Mouse (Mus musculus) cerebellum, postnatal 4 days (tissue): ENCODE data around the gene Usp35.
A peak's percentile ranks its signal among the peaks of the same experiment; 100 is the strongest.

Experiments used
- DNase-seq, 2 experiments: peaks; one replicate each; pipeline ENCODE4 v3.0.0; 2022; ENCODE audit warnings: low spot score in 2 of 2, mixed read lengths in 1 of 2

Gene Usp35

DNA sequence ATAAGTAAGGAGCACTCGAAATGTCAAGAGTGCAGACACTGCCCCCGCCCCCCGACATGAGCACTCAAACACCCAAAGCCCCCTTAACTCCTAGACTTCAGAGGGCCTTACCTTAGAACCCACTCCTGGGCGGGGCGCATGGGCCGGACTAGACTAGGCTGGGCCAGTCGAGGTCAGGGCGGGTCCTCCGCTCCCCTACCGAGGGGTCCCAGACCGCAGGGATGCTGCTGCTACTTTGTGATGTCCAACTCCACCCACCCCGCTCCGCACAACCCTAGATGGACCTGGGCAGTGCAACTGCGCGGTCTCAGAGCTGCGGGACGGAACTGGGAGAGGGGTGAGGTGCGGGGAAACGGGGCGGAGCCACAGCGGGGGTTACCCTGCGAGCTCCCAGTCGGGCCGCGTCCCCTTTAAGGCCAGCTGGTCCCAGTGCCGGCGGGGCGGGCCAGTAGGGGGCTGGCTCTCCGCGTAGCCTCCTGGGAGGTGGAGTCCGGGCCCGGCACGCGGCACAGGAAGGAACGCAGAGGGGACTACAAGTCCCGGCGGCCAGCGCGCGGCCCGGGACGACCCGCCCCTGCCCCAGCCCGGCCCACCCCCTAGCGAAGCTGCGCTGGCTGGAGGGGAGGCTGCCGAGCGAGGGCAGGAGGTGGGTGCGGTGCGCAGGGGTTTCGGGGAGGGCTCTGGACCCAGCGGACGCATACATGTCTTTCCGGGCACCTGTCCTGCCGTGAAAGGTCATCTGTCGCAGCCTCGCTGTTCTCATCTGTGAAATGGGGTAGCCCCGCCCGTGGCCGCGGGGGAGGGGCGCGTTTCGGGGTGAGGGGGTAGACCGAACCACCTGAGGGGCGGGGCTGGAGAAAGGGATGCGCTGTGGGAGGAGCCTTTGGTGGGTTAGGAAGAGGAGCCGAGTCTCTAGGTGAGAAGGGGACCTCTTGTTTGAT, at the start of gene Usp35, which contains the start of gene Kctd21:
TSS of gene Usp35 (minus strand) at position 295 of the 941 bp plus-strand sequence.
TSS of gene Kctd21 (plus strand) at position 602 of the 941 bp plus-strand sequence.
- DNase-seq: peak; percentile 92 to 94

DNA sequence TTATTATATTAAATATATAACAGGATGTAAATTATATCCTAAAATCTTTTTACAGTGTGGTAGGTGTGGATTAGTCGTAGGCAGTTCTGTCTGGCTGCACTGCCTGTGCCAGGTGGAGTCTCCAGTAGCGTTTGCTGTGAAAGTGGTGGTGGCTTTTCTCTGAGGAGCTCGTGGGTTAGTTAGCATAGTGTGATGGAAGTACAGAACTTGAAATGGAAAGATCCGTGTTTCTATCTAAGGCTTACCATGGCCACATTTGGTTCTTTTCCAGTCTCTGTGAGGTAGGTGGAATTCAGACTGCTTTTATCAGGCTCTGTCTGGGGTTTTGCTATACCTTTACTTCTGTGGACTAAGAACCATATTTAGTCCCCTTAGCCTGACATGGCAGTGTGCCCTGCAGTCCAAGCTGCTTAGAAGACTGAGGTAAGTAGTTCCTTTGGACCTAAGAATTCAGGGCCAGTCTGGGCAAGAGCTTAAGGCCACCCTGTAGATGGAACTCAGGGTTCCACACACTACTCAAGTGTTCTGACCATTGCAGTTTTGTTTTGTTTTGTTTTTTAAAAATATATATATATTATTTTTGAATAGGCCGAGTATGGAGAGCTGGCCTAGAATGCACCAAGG, 48.8 kb upstream of the Usp35 start:
- DNase-seq: no peak

DNA sequence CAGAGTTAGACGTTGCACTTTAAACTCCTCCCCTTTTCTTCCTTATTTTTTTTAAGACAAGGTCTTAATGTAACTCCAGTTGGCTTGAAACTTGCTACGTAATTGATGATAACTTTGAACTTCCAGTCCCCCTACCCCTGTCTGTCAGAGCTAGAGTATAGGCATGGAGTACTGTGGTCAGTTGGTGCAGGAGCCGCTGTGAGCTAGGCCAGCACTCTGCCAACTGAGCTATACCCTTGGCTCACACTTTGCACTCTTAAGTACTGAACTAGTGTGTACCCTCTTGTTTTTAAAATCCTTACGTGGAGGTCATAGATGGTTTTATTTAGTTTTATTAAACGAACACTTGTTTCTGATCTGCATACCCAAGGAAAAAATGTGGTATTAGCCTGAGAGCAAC, 47.5 kb upstream of the Usp35 start:
- DNase-seq: no peak

DNA sequence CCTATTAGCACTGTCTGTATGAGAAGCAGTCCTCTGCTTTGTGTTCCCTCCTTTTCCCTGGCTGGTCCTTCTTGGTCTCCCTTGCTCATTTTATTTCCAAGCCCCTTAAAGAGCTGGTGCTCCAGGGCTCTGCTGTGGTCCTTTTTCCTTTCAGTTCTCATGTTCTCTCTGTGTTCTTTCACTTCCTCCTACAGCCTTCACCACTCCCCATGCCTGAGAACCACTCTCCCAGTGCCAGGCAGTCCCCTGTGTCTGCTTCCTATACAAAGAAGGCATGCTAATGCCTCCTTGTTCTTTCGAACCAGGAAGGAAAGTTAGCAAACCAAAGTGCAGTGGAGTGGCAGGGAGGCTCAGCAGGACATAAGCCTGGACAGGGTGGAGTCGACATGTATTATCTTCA, 44.1 kb upstream of the Usp35 start:
- DNase-seq: no peak

DNA sequence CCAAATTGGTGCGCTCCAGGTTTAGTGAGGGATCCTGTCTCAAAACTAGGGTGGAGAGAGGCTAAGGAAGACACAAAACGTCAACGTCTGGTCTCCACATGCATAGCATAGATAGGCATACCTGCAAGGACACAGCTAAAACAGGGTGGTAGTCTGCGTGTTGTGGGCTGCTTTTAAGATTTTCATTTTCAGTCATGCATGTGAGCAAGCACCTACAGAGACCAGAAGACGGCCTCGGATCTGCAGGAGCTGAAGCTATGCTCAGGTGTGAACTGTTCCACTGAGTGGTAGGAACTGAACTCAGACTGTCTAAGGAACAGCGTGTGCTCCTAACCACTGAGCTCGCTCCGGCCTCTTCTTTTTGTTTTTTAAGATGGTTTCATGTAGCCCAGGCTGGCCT, 43.3 kb upstream of the Usp35 start:
- no peak for DNase-seq

DNA sequence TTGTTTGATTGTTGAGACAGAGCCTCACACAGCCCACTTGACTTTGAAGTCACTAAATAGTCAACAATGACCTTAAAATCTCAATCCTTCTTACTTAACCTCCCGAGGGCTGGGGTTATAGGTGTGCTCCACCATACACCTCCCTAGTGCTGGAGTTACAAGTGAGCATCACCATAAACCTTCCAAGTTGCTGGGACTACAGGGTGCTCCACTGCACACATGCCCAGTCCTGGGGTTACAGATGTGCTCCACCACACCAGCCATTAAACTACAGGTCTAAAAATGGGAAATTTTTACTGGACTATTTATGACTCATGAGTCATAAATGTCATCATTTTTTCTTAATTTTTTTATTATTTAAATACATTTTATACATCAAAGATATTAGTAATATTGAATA, 34.1 kb upstream of the Usp35 start:
- no peak for DNase-seq

DNA sequence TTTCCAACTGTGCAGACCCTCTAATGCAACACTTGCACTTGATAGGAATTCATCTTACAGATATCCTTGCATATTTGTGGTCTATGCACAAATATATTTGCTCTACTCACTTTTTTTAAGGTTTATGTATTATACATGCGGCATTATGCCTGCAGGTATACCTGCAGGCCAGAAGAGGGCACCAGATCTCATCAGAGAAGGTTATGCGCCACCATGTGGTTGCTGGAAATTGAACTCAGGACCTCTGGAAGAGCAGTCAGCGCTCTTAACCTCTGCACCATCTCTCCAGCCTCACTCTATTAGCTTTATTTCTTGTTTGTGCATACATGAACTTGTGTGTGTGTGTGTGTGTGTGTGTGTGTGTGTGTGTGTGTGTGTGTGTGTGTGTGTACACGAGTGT, 29.6 kb upstream of the Usp35 start:
- DNase-seq: peak in 1 of 2 experiments; percentile 28

DNA sequence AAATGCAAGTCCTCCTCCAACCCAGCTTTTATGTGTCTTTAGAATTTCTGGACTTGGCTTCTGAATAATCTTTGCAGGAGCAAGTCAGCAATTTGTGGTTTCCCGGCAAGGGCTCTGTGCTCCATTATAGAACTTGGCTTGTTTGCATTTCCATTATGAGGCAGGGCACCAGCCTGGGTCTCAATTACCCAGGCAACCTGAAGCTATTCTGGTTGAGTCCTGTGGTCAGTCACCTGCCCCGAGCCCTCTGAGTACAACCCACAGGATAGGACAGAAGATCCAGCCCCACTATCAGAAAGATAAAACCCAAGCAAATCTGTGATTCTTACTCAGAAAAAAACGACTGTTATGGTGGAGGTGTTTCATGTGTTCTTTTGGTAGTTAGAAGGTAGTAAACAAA, 29.1 kb upstream of the Usp35 start:
- no peak for DNase-seq

DNA sequence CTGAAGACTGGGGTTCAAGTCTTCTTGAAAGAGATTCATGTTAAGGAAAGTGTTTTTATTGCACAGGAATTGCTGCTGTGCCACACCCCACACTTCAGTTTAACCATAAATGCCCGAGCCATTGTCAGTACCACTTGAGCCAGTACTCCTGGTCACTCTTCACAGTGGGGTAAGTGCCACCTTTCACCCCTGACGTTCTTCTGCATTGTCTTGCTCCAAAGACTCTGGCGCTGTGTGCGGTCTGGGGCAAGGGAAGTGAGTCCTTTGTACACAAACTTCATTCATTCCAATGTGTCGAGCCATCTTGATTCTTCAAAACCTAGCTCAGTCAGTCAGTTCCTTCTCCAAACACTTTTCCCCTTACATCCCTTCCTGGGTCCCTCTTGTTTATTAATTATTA, 28.3 kb upstream of the Usp35 start:
- no peak for DNase-seq

DNA sequence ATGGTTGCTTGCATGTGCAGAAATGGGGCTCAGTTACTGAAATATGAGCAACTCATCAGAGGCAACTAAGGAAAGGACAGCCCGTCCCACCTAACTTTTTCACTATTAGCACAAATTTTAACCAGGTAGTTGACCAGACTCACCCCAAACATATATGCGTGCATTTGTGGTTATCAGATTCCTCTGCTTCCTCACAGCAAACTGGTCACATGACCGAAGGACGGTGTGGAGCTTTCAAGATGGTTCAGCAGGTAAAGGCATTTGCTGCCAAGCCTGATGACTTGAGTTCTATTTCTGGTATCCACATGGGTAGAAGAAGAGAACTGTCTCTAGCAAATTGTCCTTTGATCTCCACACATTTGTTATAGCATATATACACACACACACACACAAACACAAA, 26.5 kb upstream of the Usp35 start:
- DNase-seq: no peak

DNA sequence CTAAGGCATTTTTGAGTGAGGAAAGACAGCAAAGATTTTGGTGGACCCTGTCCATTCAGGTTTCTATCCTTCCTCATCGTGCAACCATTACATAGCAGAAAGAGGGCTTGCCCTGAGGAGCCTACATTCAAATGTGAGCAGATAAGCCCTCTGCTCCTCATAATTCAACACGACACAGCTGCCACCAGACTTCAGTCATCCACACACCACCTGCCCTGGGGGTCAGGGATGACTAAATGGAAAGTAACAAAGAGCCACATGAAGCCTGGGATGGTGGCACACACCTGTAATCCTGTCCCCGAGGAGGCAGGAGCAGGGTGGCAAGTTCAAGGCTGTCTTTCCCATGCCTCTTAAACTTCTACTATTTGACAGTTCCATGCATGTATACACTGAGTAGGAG, 26.0 kb upstream of the Usp35 start:
- no peak for DNase-seq

DNA sequence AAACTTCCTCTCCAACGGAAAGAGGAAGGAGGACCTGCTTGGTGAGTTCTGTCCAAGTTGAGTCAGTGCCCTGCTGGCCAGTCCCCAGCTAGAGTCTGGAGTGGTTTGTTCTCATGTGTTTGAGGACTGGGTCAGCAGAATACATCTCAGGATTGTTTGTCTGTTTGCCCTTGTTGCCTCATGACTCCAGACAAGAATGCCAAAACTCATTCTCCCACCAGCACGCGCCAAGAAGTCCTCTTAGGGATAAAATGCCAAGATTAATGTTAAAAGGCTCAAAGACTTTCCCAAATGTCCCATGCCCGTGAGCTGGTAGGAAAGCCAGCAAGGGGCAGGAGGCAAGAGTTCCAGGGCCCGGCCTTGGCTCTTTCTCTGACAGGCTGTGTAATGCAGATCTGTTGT, 25.1 kb upstream of the Usp35 start:
- no peak for DNase-seq

DNA sequence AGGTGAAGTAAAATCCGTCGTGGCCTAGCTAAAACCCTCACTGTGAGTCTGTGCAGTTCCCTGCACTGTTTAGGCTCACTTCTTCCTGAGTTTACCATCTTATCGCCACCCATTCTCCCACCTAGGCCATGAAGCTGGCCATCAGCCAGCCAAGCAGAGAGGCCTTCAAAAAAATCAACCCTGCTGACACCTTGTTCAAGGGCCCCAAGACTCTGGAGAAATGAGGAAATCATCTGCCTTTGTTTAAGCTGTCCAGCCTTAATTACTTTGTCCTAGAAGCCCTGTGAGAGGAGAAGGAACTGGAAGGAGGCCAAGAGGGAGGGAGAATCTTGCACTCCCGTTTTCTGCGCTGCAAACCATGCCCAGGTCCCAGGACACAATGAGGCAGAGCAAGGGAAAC, 24.4 kb upstream of the Usp35 start:
- DNase-seq: no peak

DNA sequence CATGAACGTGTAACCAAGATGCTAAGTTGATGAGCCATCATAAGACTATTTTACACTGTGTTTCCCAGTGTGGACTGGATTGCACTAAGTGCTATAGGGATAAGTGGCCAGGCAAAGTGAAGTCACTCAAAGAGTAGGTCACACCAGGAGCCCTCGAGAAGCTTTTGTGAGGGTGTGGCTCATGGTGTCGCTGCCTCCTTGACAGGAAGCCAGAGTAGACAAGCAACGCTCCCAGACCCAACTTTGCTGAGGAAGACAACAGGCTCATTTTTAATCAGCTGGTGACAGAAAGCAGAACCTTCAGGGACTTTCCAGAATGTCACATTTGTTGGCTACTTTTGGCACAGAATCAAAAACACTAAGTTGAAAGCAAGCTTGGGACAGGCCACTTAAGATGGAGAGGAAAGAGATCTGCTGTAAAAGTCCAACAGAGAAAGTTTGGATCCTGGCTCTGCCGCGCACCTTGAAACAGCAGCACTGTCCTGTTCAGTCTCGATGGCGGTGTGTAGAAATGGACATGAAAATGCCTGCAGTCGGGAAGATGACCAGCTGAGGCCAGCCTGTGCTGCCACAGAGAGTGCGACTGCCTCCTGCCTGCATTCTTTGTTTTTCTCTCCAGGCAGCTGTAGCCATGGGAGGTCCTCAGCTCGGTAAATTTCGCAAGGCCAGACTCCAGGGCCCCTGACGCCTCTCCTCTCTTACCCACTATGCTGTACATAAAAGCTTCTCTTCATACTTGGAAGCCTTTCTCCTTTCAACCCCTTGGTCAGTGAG, 23.4 kb upstream of the Usp35 start:
- no peak for DNase-seq

DNA sequence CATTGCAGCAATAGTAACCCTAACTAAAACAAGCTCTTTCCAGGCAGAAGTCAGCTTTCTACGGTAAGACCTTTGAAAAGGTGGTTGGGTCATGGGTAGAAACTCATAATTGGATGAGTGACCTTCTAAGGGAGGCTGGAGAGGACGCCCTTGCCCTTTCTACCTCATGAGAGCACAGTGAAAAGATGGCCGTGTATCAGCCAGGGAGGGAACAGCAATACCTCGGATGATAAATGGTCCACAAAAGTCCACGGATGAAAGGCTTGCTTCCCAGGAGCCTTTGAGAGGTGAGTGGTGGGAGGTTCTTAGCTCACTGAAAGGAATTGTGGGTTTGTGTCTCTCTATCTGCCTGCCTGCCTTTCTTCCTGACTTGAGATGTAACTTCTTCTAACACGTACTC, 21.5 kb upstream of the Usp35 start:
- DNase-seq: no peak

DNA sequence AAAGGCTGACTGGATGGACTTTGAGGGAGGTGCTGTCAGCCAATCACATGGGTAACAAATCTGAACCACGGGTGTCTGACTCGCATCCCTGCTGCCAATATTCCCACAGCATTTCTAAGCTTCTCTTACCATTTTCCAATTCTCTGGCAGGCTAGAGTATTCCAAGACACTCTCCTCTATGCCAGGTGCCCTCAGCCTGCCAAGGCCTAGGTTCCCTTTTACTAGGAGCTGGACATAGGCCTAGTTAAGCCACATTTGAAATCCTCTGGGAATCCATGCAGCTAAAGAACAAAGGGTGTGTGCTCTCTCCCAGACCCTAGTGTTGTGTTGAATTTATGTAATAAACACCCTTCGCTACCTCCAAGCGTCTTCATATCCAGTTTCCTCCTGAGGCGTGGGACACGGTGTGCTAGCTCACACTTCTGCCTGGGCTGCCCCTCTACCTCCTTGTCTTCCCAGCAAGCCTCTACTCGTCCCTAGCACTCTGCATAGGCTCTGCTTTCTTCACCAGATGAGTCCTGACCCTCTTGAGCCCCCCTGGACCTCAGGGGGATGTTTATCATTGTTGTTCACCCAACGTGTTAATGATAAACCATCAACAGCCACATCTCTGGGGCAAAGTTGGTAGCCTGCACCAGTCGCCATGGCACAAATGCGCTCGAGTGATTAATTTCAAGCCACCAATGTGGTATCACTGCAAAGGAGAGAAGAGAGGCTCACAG, 20.1 kb upstream of the Usp35 start:
- no peak for DNase-seq

DNA sequence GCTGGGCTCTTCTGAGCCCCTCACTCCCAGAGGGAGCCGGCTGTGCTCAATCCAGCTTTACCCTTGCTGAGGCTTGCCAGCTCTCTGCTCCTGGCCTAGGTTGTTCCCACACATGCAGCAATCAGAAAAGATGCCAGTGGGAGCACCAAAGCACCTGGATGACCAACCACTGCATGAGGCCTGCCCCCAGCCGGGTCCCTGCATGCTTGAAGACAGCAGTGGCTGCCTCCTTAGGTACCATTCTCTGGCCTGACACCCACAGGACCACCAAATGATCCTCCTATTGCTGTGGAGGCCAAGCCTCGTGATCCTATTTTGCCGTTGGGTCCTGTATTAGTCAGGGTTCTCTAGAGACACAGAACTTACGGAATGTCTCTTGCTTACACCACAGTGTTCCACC, 19.1 kb upstream of the Usp35 start:
- no peak for DNase-seq

DNA sequence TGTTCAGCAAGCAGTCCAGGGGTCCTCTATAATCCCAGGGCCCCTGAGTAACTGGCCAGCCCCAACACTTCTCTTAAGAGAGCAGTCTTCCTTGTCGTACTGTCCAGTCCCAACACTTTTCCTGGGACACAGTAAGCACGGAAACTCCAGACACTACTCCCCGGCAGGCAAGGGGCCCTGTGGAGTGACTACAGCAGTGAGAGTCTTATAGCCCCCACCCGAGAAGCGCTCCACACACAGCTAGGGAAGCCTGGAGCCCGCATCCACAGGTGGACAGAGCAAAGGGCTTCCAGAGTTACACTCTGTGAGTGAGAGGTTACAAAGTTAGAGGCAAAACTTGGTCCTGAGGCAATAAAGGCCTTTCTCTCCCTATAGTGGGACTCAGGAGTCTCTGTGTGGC, 17.6 kb upstream of the Usp35 start:
- DNase-seq: no peak

DNA sequence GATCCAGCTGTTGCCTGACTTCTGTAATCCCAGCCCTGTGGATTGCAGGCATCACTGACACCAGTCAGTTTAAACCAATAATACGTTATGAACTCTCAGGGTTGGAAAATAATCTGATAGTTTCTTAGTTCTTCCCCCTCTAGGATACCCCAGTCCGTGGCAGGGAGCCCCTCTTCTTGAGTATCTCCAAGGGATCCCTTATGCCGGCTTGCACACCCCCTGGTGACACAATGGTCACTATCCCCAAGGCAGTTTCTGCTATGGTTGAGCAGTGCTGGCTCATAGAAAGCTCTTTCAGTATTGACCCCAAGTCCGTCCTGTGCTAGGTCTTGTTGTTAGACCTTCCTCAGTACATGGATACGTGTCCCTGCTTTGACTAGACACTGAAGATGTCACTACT, 17.0 kb upstream of the Usp35 start:
- DNase-seq: no peak

DNA sequence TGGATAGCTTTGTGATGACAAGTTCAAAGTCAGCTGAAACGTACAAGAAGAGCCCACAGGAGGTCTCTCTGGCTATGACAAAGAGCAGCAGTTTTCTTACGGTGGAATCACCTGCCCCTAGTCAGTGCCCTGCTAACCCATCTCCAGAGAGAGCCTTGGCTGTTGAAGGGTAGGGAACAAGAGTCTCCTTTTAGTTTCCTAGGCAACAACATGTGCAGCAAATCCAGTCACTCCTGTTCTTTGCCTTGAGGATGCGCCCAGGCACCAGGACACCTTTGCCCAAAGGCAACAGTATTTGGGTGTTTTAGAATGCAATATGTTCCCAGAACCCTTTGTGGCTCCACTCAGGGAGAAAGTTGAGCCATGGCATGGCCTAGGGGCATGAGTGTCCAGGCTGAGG, 16.5 kb upstream of the Usp35 start:
- no peak for DNase-seq

DNA sequence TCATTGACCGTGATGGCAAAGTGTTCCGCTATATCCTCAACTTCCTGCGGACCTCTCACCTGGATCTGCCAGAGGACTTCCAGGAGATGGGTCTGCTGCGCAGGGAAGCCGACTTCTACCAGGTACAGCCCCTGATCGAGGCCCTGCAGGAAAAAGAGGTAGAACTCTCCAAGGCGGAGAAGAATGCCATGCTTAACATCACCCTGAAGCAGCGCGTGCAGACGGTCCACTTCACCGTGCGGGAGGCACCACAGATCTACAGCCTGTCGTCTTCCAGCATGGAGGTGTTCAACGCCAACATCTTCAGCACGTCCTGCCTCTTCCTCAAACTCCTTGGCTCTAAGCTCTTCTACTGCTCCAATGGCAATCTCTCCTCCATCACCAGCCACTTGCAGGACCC, 15.6 kb upstream of the Usp35 start:
- DNase-seq: no peak

DNA sequence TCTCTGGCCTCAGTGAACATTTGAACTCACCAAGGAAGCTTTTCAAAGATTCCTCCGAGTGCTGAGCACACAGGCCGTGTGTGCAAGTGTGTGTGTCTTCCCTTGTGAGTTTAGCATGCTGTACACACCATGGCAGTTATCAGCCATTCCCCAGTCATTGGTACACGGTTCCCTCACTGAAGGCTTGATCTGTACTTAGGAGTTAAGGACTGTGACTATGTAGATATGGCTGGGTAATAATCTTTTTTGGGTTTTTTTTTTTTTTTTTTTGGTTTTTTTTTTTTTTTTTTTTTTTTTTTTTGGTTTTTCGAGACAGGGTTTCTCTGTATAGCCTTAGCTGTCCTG, 15.0 kb upstream of the Usp35 start:
- DNase-seq: no peak
